In the genomic region with DNA sequence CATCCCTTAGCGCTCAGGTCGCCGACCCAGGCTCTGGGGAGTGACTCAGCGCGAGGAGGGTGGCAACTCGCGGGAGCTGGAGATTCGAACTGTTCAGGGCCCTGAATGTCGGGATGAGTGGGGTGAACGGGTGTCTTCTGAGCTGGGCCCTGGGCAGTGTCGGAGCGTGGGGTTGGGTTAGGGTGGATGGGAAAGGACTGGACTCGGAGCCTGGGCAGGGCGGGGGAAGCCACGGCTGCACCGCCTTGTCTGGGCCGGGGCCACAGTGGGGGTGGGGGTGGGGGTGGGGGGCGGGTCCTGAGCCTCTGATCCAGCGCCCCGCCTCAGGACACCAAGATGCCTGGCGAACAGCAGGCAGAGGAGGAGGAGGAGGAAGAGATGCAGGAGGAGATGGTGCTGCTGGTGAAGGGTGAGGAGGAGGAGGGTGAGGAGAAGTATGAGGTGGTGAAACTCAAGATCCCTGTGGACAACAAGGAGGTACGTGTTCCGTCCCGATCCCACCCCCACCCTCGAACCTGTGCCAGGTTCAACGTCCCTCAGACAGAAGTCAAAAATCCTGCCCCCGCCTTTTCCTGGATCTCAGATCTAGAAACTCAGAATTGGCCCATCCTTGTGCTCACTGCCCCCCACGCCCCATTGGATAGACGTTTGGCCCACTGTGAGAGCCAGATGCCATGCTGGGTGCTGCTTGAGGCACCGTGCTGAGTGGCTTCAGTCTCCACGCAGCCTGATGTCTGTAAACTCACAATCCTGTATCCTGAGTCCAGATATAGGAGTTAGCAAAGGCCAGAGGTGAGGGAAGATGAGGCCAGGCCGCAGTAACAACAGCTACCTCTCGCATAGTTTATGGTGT, we compare ENCODE assay signal across 8 mouse cellular contexts. TPM values are rescaled to one million over a fixed set of nuclear protein-coding genes. Genes with fewer than 3 reads are reported as not detected.
DNase-seq lines count a peak whose midpoint lies in the region; ATAC-seq lines count a peak whose summit lies in the region.

No protein-coding gene starts in this region.

- peak overlapping the region; percentile 93 for H3K27ac ChIP-seq in heart, embryonic 16.5 days (ENCODE audit: low read length)
- H3K27ac ChIP-seq in forebrain, embryonic 12.5 days: peak overlapping the region; percentile 87
- H3K27ac ChIP-seq in limb, embryonic 15.5 days: peak overlapping the region; percentile 95
- peak overlapping the region; percentile 82 for H3K27ac ChIP-seq in neural tube, embryonic 14.5 days (ENCODE audit: low read depth, low read length)

- WGBS in heart, embryonic 16.5 days: 10% methylated on average over 33 of the region's 33 CpGs
- 14% methylated on average over 26 of the region's 33 CpGs for WGBS in forebrain, embryonic 12.5 days
- 9% methylated on average over 28 of the region's 33 CpGs for WGBS in limb, embryonic 15.5 days
- 14% methylated on average over 27 of the region's 33 CpGs for WGBS in neural tube, embryonic 14.5 days

- no peaks in the 10 kb centered on the region for H3K27me3 ChIP-seq in heart, embryonic 16.5 days (ENCODE audit: control insufficient read depth, insufficient read depth, low read length)
- no peaks in the 10 kb centered on the region for H3K27me3 ChIP-seq in forebrain, embryonic 12.5 days
- no peaks in the 10 kb centered on the region for H3K27me3 ChIP-seq in limb, embryonic 15.5 days
- H3K27me3 ChIP-seq in neural tube, embryonic 14.5 days (ENCODE audit: control insufficient read depth, insufficient read depth, low read length): no peaks in the 10 kb centered on the region

- H3K4me2 ChIP-seq in heart, embryonic 16.5 days (ENCODE audit: low read depth, low read length): peak overlapping the region; percentile 92
- peak overlapping the region; percentile 87 for H3K4me2 ChIP-seq in forebrain, embryonic 12.5 days
- H3K4me2 ChIP-seq in limb, embryonic 15.5 days: peak overlapping the region; percentile 72
- H3K4me2 ChIP-seq in neural tube, embryonic 14.5 days (ENCODE audit: low read depth, low read length): peak overlapping the region; percentile 76

- H3K9me3 ChIP-seq in heart, embryonic 16.5 days (replicated peaks; ENCODE audit: control insufficient read depth, low read length): no peaks in the 10 kb centered on the region
- H3K9me3 ChIP-seq in forebrain, embryonic 12.5 days: no peaks in the 10 kb centered on the region
- H3K9me3 ChIP-seq in limb, embryonic 15.5 days: no peaks in the 10 kb centered on the region
- no peaks in the 10 kb centered on the region for H3K9me3 ChIP-seq in neural tube, embryonic 14.5 days (ENCODE audit: control insufficient read depth, low read length)

- H3K4me1 ChIP-seq in heart, embryonic 16.5 days (ENCODE audit: control insufficient read depth, insufficient read depth, low read length): peaks cover 21% of the 10 kb centered on the region
- peaks cover 27% of the 10 kb centered on the region for H3K4me1 ChIP-seq in forebrain, embryonic 12.5 days
- H3K4me1 ChIP-seq in limb, embryonic 15.5 days: peaks cover 26% of the 10 kb centered on the region
- peaks cover 24% of the 10 kb centered on the region for H3K4me1 ChIP-seq in neural tube, embryonic 14.5 days (ENCODE audit: control insufficient read depth, insufficient read depth, low read length)

- H3K36me3 ChIP-seq in heart, embryonic 16.5 days (ENCODE audit: control insufficient read depth, insufficient read depth): no peaks in the 10 kb centered on the region; the same call in none of the 2 replicates
- H3K36me3 ChIP-seq in forebrain, embryonic 12.5 days (replicated peaks): peaks cover 35% of the 10 kb centered on the region
- H3K36me3 ChIP-seq in limb, embryonic 15.5 days: peaks cover 33% of the 10 kb centered on the region
- 0 out of 2 replicates have a peak, but pooled peaks cover 3% of the 10 kb centered on the region for H3K36me3 ChIP-seq in neural tube, embryonic 14.5 days (ENCODE audit: control insufficient read depth, insufficient read depth, low read length)

- H3K4me3 ChIP-seq in heart, embryonic 16.5 days (ENCODE audit: low read length): peak overlapping the region; percentile 95
- H3K4me3 ChIP-seq in forebrain, embryonic 12.5 days (replicated peaks): peak overlapping the region; percentile 78
- H3K4me3 ChIP-seq in limb, embryonic 15.5 days: peak overlapping the region; percentile 89
- peak overlapping the region; percentile 90 for H3K4me3 ChIP-seq in neural tube, embryonic 14.5 days (ENCODE audit: low read depth, low read length)

- peak; percentile 68 for ATAC-seq in heart, embryonic 16.5 days (replicated peaks; ENCODE audit: extremely low read depth, insufficient read depth, low FRiP score)
- peak; percentile 76 for ATAC-seq in forebrain, embryonic 12.5 days (ENCODE audit: low FRiP score)
- ATAC-seq in limb, embryonic 15.5 days (ENCODE audit: insufficient number of reproducible peaks, low FRiP score, low TSS enrichment, low read depth): peak; percentile 82
- ATAC-seq in neural tube, embryonic 14.5 days (ENCODE audit: low read depth): peak; percentile 69
- no peak; the same call in 1 of the 2 replicates for ATAC-seq in monocyte, adult 5-6 weeks (replicated peaks; ENCODE audit: insufficient number of reproducible peaks, low FRiP score, low TSS enrichment, poor library complexity, severe bottlenecking)

- DNase-seq in heart, postnatal 4 days: no peak
- DNase-seq in Muller cell, postnatal 12 days (ENCODE audit: inconsistent ontology term): peak; percentile 36
- no peak for DNase-seq in spleen, postnatal 36 days (ENCODE audit: low spot score in 2 of 2)

- H3K9ac ChIP-seq in heart, embryonic 16.5 days (ENCODE audit: low read length): peak overlapping the region; percentile 97
- H3K9ac ChIP-seq in forebrain, embryonic 12.5 days: peak overlapping the region; percentile 95
- H3K9ac ChIP-seq in limb, embryonic 15.5 days: peak overlapping the region; percentile 96
- H3K9ac ChIP-seq in neural tube, embryonic 14.5 days (replicated peaks; ENCODE audit: low read depth, low read length): peak overlapping the region; percentile 88

RNA-seq across cellular contexts. Expression of gene Zfp771, which starts 0.8 kb away (rescaled TPM):
- polyA plus RNA-seq in heart, embryonic 16.5 days (2015; fragmentation: Nextera tagmentation; extraction: Ambion mirVana): 38.0 and 39.6 TPM in 2 replicates
- total RNA-seq in heart, postnatal 4 days (2021): 10 to 100 TPM; 11.6 to 14.2 TPM
- polyA plus RNA-seq in forebrain, embryonic 12.5 days (2016; fragmentation: Nextera tagmentation; extraction: Ambion mirVana): 53.3 and 60.3 TPM in 2 replicates
- polyA plus RNA-seq in limb, embryonic 15.5 days (2015; fragmentation: Nextera tagmentation; extraction: Ambion mirVana): 69.7 and 71.7 TPM in 2 replicates
- 68.1 and 68.8 TPM in 2 replicates for polyA plus RNA-seq in neural tube, embryonic 14.5 days (2014; fragmentation: Nextera tagmentation; extraction: Ambion mirVana)
- 0.57 to 3.9 TPM (median 2.9 TPM) in 3 replicates for total RNA-seq in monocyte, adult 5-6 weeks (2017)

RNA-seq across cellular contexts. Expression of gene Sept1, which starts 12.0 kb away (rescaled TPM):
- polyA plus RNA-seq in heart, embryonic 16.5 days (2015; fragmentation: Nextera tagmentation; extraction: Ambion mirVana): 35.1 and 57.5 TPM in 2 replicates
- total RNA-seq in heart, postnatal 4 days (2021): 10 to 100 TPM; 11.2 to 12.1 TPM
- polyA plus RNA-seq in forebrain, embryonic 12.5 days (2016; fragmentation: Nextera tagmentation; extraction: Ambion mirVana): 42.6 and 43.4 TPM in 2 replicates
- polyA plus RNA-seq in limb, embryonic 15.5 days (2015; fragmentation: Nextera tagmentation; extraction: Ambion mirVana): 19.6 and 22.7 TPM in 2 replicates
- 7.2 and 9.1 TPM in 2 replicates for polyA plus RNA-seq in neural tube, embryonic 14.5 days (2014; fragmentation: Nextera tagmentation; extraction: Ambion mirVana)
- total RNA-seq in monocyte, adult 5-6 weeks (2017): 117 to 359 TPM (median 130 TPM) in 3 replicates

RNA-seq across cellular contexts. Expression of gene Zfp553, which starts 12.0 kb away (rescaled TPM):
- polyA plus RNA-seq in heart, embryonic 16.5 days (2015; fragmentation: Nextera tagmentation; extraction: Ambion mirVana): 21.0 and 21.9 TPM in 2 replicates
- 10 to 100 TPM in 1 of 2 experiments, 1 to 10 TPM in 1; 9.2 to 10.8 TPM for total RNA-seq in heart, postnatal 4 days (2021)
- polyA plus RNA-seq in forebrain, embryonic 12.5 days (2016; fragmentation: Nextera tagmentation; extraction: Ambion mirVana): 77.6 and 80.2 TPM in 2 replicates
- 37.3 and 38.4 TPM in 2 replicates for polyA plus RNA-seq in limb, embryonic 15.5 days (2015; fragmentation: Nextera tagmentation; extraction: Ambion mirVana)
- 21.5 and 24.0 TPM in 2 replicates for polyA plus RNA-seq in neural tube, embryonic 14.5 days (2014; fragmentation: Nextera tagmentation; extraction: Ambion mirVana)
- total RNA-seq in monocyte, adult 5-6 weeks (2017): 3.9 to 9.8 TPM (median 5.7 TPM) in 3 replicates

RNA-seq across cellular contexts. Expression of gene Dctpp1, which starts 15.6 kb away (rescaled TPM):
- polyA plus RNA-seq in heart, embryonic 16.5 days (2015; fragmentation: Nextera tagmentation; extraction: Ambion mirVana): 129 and 142 TPM in 2 replicates
- total RNA-seq in heart, postnatal 4 days (2021): 10 to 100 TPM; 62.0 to 64.5 TPM
- 208 and 224 TPM in 2 replicates for polyA plus RNA-seq in forebrain, embryonic 12.5 days (2016; fragmentation: Nextera tagmentation; extraction: Ambion mirVana)
- polyA plus RNA-seq in limb, embryonic 15.5 days (2015; fragmentation: Nextera tagmentation; extraction: Ambion mirVana): 127 and 138 TPM in 2 replicates
- 109 and 138 TPM in 2 replicates for polyA plus RNA-seq in neural tube, embryonic 14.5 days (2014; fragmentation: Nextera tagmentation; extraction: Ambion mirVana)
- total RNA-seq in monocyte, adult 5-6 weeks (2017): 9.6 to 13.3 TPM (median 9.9 TPM) in 3 replicates

RNA-seq across cellular contexts. Expression of gene Sephs2, which starts 29.0 kb away (rescaled TPM):
- 48.7 and 52.8 TPM in 2 replicates for polyA plus RNA-seq in heart, embryonic 16.5 days (2015; fragmentation: Nextera tagmentation; extraction: Ambion mirVana)
- total RNA-seq in heart, postnatal 4 days (2021): 10 to 100 TPM; 44.2 to 45.7 TPM
- polyA plus RNA-seq in forebrain, embryonic 12.5 days (2016; fragmentation: Nextera tagmentation; extraction: Ambion mirVana): 73.7 and 81.6 TPM in 2 replicates
- polyA plus RNA-seq in limb, embryonic 15.5 days (2015; fragmentation: Nextera tagmentation; extraction: Ambion mirVana): 56.7 and 59.1 TPM in 2 replicates
- polyA plus RNA-seq in neural tube, embryonic 14.5 days (2014; fragmentation: Nextera tagmentation; extraction: Ambion mirVana): 77.7 and 78.9 TPM in 2 replicates
- total RNA-seq in monocyte, adult 5-6 weeks (2017): 139 to 200 TPM (median 191 TPM) in 3 replicates
